Mouse (Mus musculus): ENCODE measurements around the gene Col4a3.

DNA sequence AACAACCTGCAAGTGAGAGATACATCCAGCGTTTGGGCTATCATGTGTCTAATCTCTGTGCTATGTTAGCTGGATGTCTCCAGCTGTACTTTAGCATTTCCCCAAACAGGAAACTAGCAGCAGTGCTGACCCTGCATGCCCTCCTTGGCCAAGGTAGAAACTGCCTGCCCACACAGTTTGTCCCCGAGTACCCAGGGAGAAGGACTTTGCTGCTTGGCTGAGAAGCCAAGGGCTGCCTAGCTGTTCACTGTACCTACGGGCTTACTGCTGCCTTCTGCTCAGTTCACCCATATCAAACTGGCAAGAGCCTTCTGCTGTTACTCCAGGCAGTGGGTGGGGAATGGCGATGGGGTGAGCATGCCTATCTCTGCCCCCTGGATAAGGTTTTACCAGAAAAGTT lies 3.5 kb downstream of the Col4a3 start:
- TF ChIP-seq POLR2A (IDR thresholded peaks at IDR 0.05; ENCODE audit: insufficient read depth, low read depth, low read length): no peak
- TF ChIP-seq CTCF (IDR thresholded peaks at IDR 0.05; ENCODE audit: insufficient read depth, low read depth, low read length): no peak
